Mouse (Mus musculus): ENCODE measurements around the gene Gm49354.

GRCm38 (mm10) chr13:59775168-59775567, 6.9 kb downstream of the Gm49354 start:
- TF ChIP-seq CTCF (IDR thresholded peaks at IDR 0.05; ENCODE audit: control insufficient read depth, insufficient read depth, insufficient read length) (no peak), MYOG (IDR thresholded peaks at IDR 0.05; ENCODE audit: control insufficient read depth, extremely low read depth, insufficient read length) (no peak)
